Mouse (Mus musculus): ENCODE data around the gene 1700013F07Rik. TPM values are rescaled to one million over a fixed set of nuclear protein-coding genes. Genes with fewer than 3 reads are reported as not detected.
"Not testable (repeated sequence)": the region's sequence is repeated elsewhere in the genome, so short reads cannot be mapped to it uniquely, and the experiment has no call there.

1700013F07Rik gene
- total and polyA plus RNA-seq, 3 experiments, result 0.38 to 2.5 (median 0.94) TPM

- Histone ChIP-seq H3K9me3 (replicated peaks; ENCODE audit: low read length) (peaks cover 6% of the 10 kb centered on the region), H3K4me1 (ENCODE audit: control insufficient read depth in 1 of 2, insufficient read depth in 2 of 2) (peaks cover 2 to 12% of the 10 kb centered on the region in 2 experiments; a peak in 2 of 4 replicates), H3K4me2 (ENCODE audit: insufficient read depth, low read depth, poor library complexity, severe bottlenecking) (no peak overlapping the region), H3K79me2 (replicated peaks; ENCODE audit: control insufficient read depth, extremely low read depth, insufficient read depth, poor library complexity, severe bottlenecking) (no peaks in the 10 kb centered on the region), H3K36me3 (replicated peaks in 1 of 2; ENCODE audit: control insufficient read depth in 1 of 2, insufficient read depth in 1 of 2, low read length in 1 of 2) (no peaks in the 10 kb centered on the region), H3K27ac (ENCODE audit: insufficient read depth, low read depth) (no peak overlapping the region), H3K4me3 (replicated peaks in 1 of 3; ENCODE audit: low read depth in 2 of 3, low read length in 2 of 3, poor library complexity in 1 of 3) (no peak overlapping the region), H3K27me3 (replicated peaks) (peaks cover 3% of the 10 kb centered on the region), H3K9ac (ENCODE audit: insufficient read depth, low read depth) (no peak overlapping the region)
- TF ChIP-seq POLR2A (IDR thresholded peaks at IDR 0.05; ENCODE audit: low read depth, low read length) (no peak), ZMIZ1 (IDR thresholded peaks at IDR 0.05; ENCODE audit: low read depth, low read length) (no peak)
- dilution Hi-C loops (cut with MboI; ENCODE audit: extremely low pct_ligation_motif_present, extremely low pct_unique_long_range_greater_than_20kb, low sequenced_read_pairs) (no loop called here), in situ Hi-C loops (cut with MboI; ENCODE audit: low pct_ligation_motif_present, low pct_unique_long_range_greater_than_20kb, low sequenced_read_pairs) (no loop called here)
- DNase-seq (ENCODE audit: extremely low read depth), result no peak
These were observed 34.3 kb downstream of the 1700013F07Rik start for GRCm38 (mm10) chr3:108567990-108568877.

DNA sequence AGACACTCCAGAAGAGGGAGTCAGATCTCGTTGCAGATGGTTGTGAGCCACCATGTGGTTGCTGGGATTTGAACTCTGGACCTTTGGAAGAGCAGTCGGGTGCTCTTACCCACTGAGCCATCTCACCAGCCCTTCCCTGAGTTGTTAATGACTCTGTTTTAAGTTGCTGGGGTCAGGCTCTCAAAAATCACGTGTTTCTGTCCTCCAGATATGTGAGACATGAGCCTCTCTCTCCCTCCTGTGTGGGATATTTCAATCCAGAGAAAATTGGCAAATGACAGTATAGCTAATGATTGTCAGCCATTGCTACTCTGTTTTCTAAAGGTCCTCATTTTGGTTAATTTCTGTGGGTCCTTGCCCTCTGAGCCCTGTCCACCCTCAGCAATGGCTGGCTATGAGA is 35.7 kb downstream of the 1700013F07Rik start:
- dilution Hi-C loops (cut with MboI; ENCODE audit: extremely low pct_ligation_motif_present, extremely low pct_unique_long_range_greater_than_20kb, low sequenced_read_pairs); H3K4me2 ChIP-seq (ENCODE audit: insufficient read depth, low read depth, poor library complexity, severe bottlenecking); H3K4me3 ChIP-seq (replicated peaks in 1 of 3; ENCODE audit: low read depth in 2 of 3, low read length in 2 of 3, poor library complexity in 1 of 3); in situ Hi-C loops (cut with MboI; ENCODE audit: low pct_ligation_motif_present, low pct_unique_long_range_greater_than_20kb, low sequenced_read_pairs); H3K79me2 ChIP-seq (replicated peaks; ENCODE audit: control insufficient read depth, extremely low read depth, insufficient read depth, poor library complexity, severe bottlenecking); H3K9me3 ChIP-seq (replicated peaks; ENCODE audit: low read length); H3K9ac ChIP-seq (ENCODE audit: insufficient read depth, low read depth); H3K27me3 ChIP-seq (replicated peaks); H3K27ac ChIP-seq (ENCODE audit: insufficient read depth, low read depth); DNase-seq (ENCODE audit: extremely low read depth); H3K36me3 ChIP-seq (replicated peaks in 1 of 2; ENCODE audit: control insufficient read depth in 1 of 2, insufficient read depth in 1 of 2, low read length in 1 of 2): not testable (repeated sequence)
- H3K4me1 ChIP-seq (ENCODE audit: control insufficient read depth in 1 of 2, insufficient read depth in 2 of 2), result peaks cover 6 to 22% of the 10 kb centered on the region in 2 experiments

DNA sequence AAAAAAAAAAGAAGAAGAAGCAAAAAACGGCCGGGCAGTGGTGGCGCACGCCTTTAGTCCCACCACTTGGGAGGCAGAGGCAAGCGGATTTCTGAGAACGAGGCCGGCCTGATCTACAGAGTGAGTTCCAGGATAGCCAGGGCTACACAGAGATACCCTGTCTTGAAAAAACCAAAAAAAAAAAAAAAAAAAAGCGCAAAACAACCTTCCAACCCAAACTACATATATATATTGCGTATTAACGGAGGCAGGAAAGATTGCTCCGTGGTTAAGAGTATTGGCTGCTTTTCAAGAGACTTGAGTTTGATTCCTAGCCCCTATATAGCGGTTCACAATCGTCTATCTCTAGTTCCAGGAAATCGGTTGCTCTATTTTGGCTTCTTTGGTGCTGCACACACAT is 36.9 kb downstream of the 1700013F07Rik start:
- Histone ChIP-seq H3K36me3 (replicated peaks in 1 of 2; ENCODE audit: control insufficient read depth in 1 of 2, insufficient read depth in 1 of 2, low read length in 1 of 2) (no peaks in the 10 kb centered on the region), H3K79me2 (replicated peaks; ENCODE audit: control insufficient read depth, extremely low read depth, insufficient read depth, poor library complexity, severe bottlenecking) (0 out of 2 replicates have a peak, but pooled peaks cover 2% of the 10 kb centered on the region), H3K27me3 (replicated peaks) (peaks cover 3% of the 10 kb centered on the region), H3K4me2 (ENCODE audit: insufficient read depth, low read depth, poor library complexity, severe bottlenecking) (peak overlapping the region; percentile 55; the same call in 1 of the 2 replicates), H3K9ac (ENCODE audit: insufficient read depth, low read depth) (peak overlapping the region; percentile 41; the same call in 1 of the 2 replicates), H3K9me3 (replicated peaks; ENCODE audit: low read length) (peaks cover 5% of the 10 kb centered on the region), H3K4me1 (ENCODE audit: control insufficient read depth in 1 of 2, insufficient read depth in 2 of 2) (peaks cover 6 to 31% of the 10 kb centered on the region in 2 experiments), H3K4me3 (replicated peaks in 1 of 3; ENCODE audit: low read depth in 2 of 3, low read length in 2 of 3, poor library complexity in 1 of 3) (no peak overlapping the region), H3K27ac (ENCODE audit: insufficient read depth, low read depth) (no peak overlapping the region)
- no peak for DNase-seq (ENCODE audit: extremely low read depth)
- dilution Hi-C loops (cut with MboI; ENCODE audit: extremely low pct_ligation_motif_present, extremely low pct_unique_long_range_greater_than_20kb, low sequenced_read_pairs), result no loop called here
- in situ Hi-C loops (cut with MboI; ENCODE audit: low pct_ligation_motif_present, low pct_unique_long_range_greater_than_20kb, low sequenced_read_pairs), result no loop called here
- TF ChIP-seq KAT2A (IDR thresholded peaks at IDR 0.05; ENCODE audit: insufficient replicate concordance, low read length) (no peak), MAZ (IDR thresholded peaks at IDR 0.05; ENCODE audit: low read depth, low read length) (no peak), ZKSCAN1 (IDR thresholded peaks at IDR 0.05; ENCODE audit: borderline replicate concordance, low read depth, low read length) (no peak), CTCF (conservative IDR thresholded peaks at IDR 0.05 in 1 of 2, IDR thresholded peaks at IDR 0.05 in 1 of 2; ENCODE audit: low read depth in 2 of 2, low read length in 2 of 2) (no peak), ZC3H11A (IDR thresholded peaks at IDR 0.05; ENCODE audit: low read depth, low read length) (no peak), RCOR1 (conservative IDR thresholded peaks at IDR 0.05; ENCODE audit: low read depth, low read length) (no peak), SIN3A (IDR thresholded peaks at IDR 0.05; ENCODE audit: low read length) (no peak)

All from CH12.LX (cell line).